Mouse (Mus musculus) erythroblast, embryonic 14.5 days (primary cell): Measurements from ENCODE around the gene Pycr2.
A peak's percentile ranks its signal among the peaks of the same experiment; 100 is the strongest.

Experiments
- GATA1 ChIP-seq: IDR thresholded peaks from 2 replicates; pipeline ENCODE4 v1.6.1; 2012; ENCODE audit warnings: low read length, inconsistent platforms, mixed read lengths
- TAL1 ChIP-seq: IDR thresholded peaks from 3 replicates; pipeline ENCODE4 v1.6.1; 2012; ENCODE audit warnings: low read length, inconsistent platforms, mixed read lengths

GRCm38 (mm10) chr1:180902915-180903314 is 1.2 kb upstream of the Pycr2 start:
- TF ChIP-seq TAL1 (peak; percentile 87), GATA1 (peak; percentile 89)
